In the genomic region with DNA sequence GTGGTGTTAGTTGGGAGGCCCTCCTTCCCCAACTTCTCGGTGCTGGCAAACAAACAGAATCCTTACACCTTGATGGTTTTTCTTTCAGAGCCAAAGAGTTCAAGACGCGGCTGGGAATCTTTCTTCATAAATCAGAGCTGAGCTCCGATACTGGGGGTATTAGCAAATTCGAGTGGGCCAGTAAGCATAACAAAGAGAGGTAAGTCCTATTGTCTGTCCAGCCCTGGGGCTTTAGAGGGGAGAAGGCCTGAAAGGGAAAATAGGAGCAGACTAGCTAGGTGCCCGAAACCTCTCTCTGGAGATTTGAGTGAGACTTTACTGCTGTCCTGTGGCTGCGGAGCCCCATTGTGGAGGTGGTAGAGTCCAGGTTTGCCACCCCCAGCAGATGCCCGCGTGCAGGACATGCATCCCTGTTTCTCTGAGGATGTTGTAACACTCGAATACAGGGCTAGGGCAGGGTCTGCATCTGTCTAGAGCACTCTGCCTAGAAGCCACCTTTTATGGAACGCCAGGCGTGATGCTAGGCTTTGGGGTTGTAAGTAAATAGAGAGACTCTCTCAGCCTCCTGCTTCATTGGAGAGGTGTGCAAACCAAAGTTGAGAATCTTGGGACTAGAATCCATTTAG, we compare ENCODE assay signal across 8 mouse cellular contexts. TPM values are rescaled to one million over a fixed set of nuclear protein-coding genes. Genes with fewer than 3 reads are reported as not detected.
DNase-seq lines count a peak whose midpoint lies in the region; ATAC-seq lines count a peak whose summit lies in the region.

No protein-coding gene starts in this region.

- DNase-seq in heart, postnatal 14 days: no peak
- DNase-seq in NIH3T3 (ENCODE audit: low read depth): peak; percentile 27
- no peak for DNase-seq in hindbrain, embryonic 10.5 days (ENCODE audit: low spot score)
- no peak for DNase-seq in gastrocnemius, adult 18-20 months (ENCODE audit: low spot score)
- no peak for DNase-seq in right cerebral cortex, postnatal 10 days (ENCODE audit: low spot score in 2 of 2)
- DNase-seq in gastrocnemius, postnatal 10 days: no peak

- peak overlapping the region; percentile 62 for H3K9ac ChIP-seq in heart, embryonic 14.5 days (ENCODE audit: low read length)
- H3K9ac ChIP-seq in midbrain, embryonic 12.5 days (replicated peaks): peak overlapping the region; percentile 62

- WGBS in heart, embryonic 14.5 days: 46% methylated on average over 12 of the region's 12 CpGs
- WGBS in hindbrain, embryonic 10.5 days: 24% methylated on average over 12 of the region's 12 CpGs
- WGBS in midbrain, embryonic 12.5 days: 19% methylated on average over 12 of the region's 12 CpGs

- intact Hi-C loops in heart, postnatal 14 days (cut with DNase I): no loop called here

- peak overlapping the region; percentile 75 for H3K4me2 ChIP-seq in heart, embryonic 14.5 days (ENCODE audit: low read length)
- peak overlapping the region; percentile 71 for H3K4me2 ChIP-seq in midbrain, embryonic 12.5 days (replicated peaks)

- no peak overlapping the region for H3K27ac ChIP-seq in heart, embryonic 14.5 days (replicated peaks in 1 of 2; ENCODE audit: control insufficient read depth in 1 of 2, insufficient read depth in 1 of 2, low read depth in 2 of 2, low read length in 2 of 2)
- peak overlapping the region; percentile 77 for H3K27ac ChIP-seq in hindbrain, embryonic 10.5 days
- H3K27ac ChIP-seq in midbrain, embryonic 12.5 days (replicated peaks): peak overlapping the region; percentile 11; the same call in 1 of the 2 replicates

- peaks cover 7% of the 10 kb centered on the region for H3K36me3 ChIP-seq in heart, embryonic 14.5 days (ENCODE audit: control insufficient read depth, insufficient read depth, low read length)
- H3K36me3 ChIP-seq in hindbrain, embryonic 10.5 days: peaks cover 22% of the 10 kb centered on the region
- peaks cover 11% of the 10 kb centered on the region; the same call in 1 of the 2 replicates for H3K36me3 ChIP-seq in midbrain, embryonic 12.5 days

- H3K9me3 ChIP-seq in heart, embryonic 14.5 days (ENCODE audit: control insufficient read depth, low read length): no peaks in the 10 kb centered on the region
- no peaks in the 10 kb centered on the region for H3K9me3 ChIP-seq in hindbrain, embryonic 10.5 days
- H3K9me3 ChIP-seq in midbrain, embryonic 12.5 days: no peaks in the 10 kb centered on the region

- peak overlapping the region; percentile 45 to 56 for H3K4me3 ChIP-seq in heart, embryonic 14.5 days (ENCODE audit: control insufficient read depth in 1 of 2, insufficient read depth in 1 of 2, low read depth in 1 of 2, low read length in 2 of 2)
- peak overlapping the region; percentile 58 for H3K4me3 ChIP-seq in hindbrain, embryonic 10.5 days
- peak overlapping the region; percentile 51 for H3K4me3 ChIP-seq in midbrain, embryonic 12.5 days

- no peak for ATAC-seq in heart, embryonic 14.5 days (ENCODE audit: insufficient number of reproducible peaks, insufficient read depth, low FRiP score, low read depth)
- no peak for ATAC-seq in midbrain, embryonic 12.5 days (ENCODE audit: low FRiP score, low read depth)

- peaks cover 25% of the 10 kb centered on the region for H3K27me3 ChIP-seq in heart, embryonic 14.5 days (ENCODE audit: control insufficient read depth, insufficient read depth, low read length)
- H3K27me3 ChIP-seq in hindbrain, embryonic 10.5 days (ENCODE audit: insufficient read depth, poor library complexity, severe bottlenecking): peaks cover 42% of the 10 kb centered on the region
- H3K27me3 ChIP-seq in midbrain, embryonic 12.5 days: peaks cover 30% of the 10 kb centered on the region

- peaks cover 5 to 11% of the 10 kb centered on the region in 2 experiments; a peak in 2 of 4 replicates for H3K4me1 ChIP-seq in heart, embryonic 14.5 days (ENCODE audit: control insufficient read depth in 2 of 2, insufficient read depth in 2 of 2, low read length in 2 of 2)
- peaks cover 79% of the 10 kb centered on the region for H3K4me1 ChIP-seq in hindbrain, embryonic 10.5 days (replicated peaks)
- H3K4me1 ChIP-seq in midbrain, embryonic 12.5 days: peaks cover 68% of the 10 kb centered on the region

RNA-seq across cellular contexts. Expression of a gene that starts 0.7 kb away (rescaled TPM):
- 1.8 and 2.2 TPM in 2 replicates for polyA plus RNA-seq in heart, embryonic 14.5 days (2014; fragmentation: Nextera tagmentation; extraction: Ambion mirVana)
- total RNA-seq in heart, postnatal 14 days (2021): 1 to 10 TPM; 1.2 to 2.1 TPM
- 18.9 and 21.1 TPM in 2 replicates for polyA plus RNA-seq in hindbrain, embryonic 10.5 days (2016; fragmentation: Nextera tagmentation; extraction: Ambion mirVana)
- 46.3 and 53.3 TPM in 2 replicates for polyA plus RNA-seq in midbrain, embryonic 12.5 days (2016; fragmentation: Nextera tagmentation; extraction: Ambion mirVana)
- under 1 TPM; 0.81 to 0.87 TPM for total RNA-seq in gastrocnemius, adult 18-20 months (2021)
- total RNA-seq in gastrocnemius, postnatal 10 days (2021): 10 to 100 TPM in 1 of 2 experiments, 1 to 10 TPM in 1; 7.7 to 10.8 TPM

RNA-seq across cellular contexts. Expression of a gene that starts 8.3 kb away (rescaled TPM):
- 24.3 and 26.7 TPM in 2 replicates for polyA plus RNA-seq in heart, embryonic 14.5 days (2014; fragmentation: Nextera tagmentation; extraction: Ambion mirVana)
- 1 to 10 TPM; 6.9 to 7.5 TPM for total RNA-seq in heart, postnatal 14 days (2021)
- polyA plus RNA-seq in hindbrain, embryonic 10.5 days (2016; fragmentation: Nextera tagmentation; extraction: Ambion mirVana): 12.6 and 23.7 TPM in 2 replicates
- polyA plus RNA-seq in midbrain, embryonic 12.5 days (2016; fragmentation: Nextera tagmentation; extraction: Ambion mirVana): 42.1 and 42.9 TPM in 2 replicates
- total RNA-seq in gastrocnemius, adult 18-20 months (2021): 1 to 10 TPM in 1 of 2 experiments, under 1 TPM in 1; 0.87 to 1.5 TPM
- 1 to 10 TPM; 5.9 to 9.7 TPM for total RNA-seq in gastrocnemius, postnatal 10 days (2021)

Comparison
In these comparisons a context has a peak if more than half of its experiments do, and no peak if none do; other contexts are left out.
1. H3K27ac ChIP-seq: peak in hindbrain, embryonic 10.5 days (single experiment) and midbrain, embryonic 12.5 days (single experiment); none in heart, embryonic 14.5 days (0 of 2).
2. Peak in every context shown above with its lines, with median percentiles within 50 percentile points of each other: H3K4me3 ChIP-seq.